Mouse (Mus musculus) C2C12 (cell line): ENCODE measurements at regions not wholly inside any gene's neighbourhood (a gene's known extent, or its start where the extent isn't known, plus 50 kb on each side); places are given as distances from the start of the nearest gene placed in this dataset.
A peak's percentile ranks its signal among the peaks of the same experiment; 100 is the strongest.

Experiments used
- H3K27me3 ChIP-seq: one replicate; pipeline ENCODE4 v1.6.1; 2011; ENCODE audit not compliant: control insufficient read depth, insufficient read depth, insufficient read length
- H3K36me3 ChIP-seq: one replicate; pipeline ENCODE4 v1.6.1; 2011; ENCODE audit not compliant: control insufficient read depth, insufficient read depth
- H3K4me3 ChIP-seq: one replicate; pipeline ENCODE4 v1.5.1; 2011; ENCODE audit warnings: mild to moderate bottlenecking, control low read depth; ENCODE audit not compliant: poor library complexity, insufficient read depth, severe bottlenecking
- H3K79me2 ChIP-seq: one replicate; pipeline ENCODE4 v1.6.1; 2011; ENCODE audit not compliant: control insufficient read depth, insufficient read depth
- H3K79me3 ChIP-seq: one replicate; pipeline ENCODE4 v1.6.1; 2011; ENCODE audit warnings: low read depth, control low read depth
- H3ac ChIP-seq: one replicate; pipeline ENCODE3; 2011; ENCODE audit warnings: low read depth; ENCODE audit not compliant: control insufficient read depth, insufficient read length
- CEBPB ChIP-seq: IDR thresholded peaks from one replicate; pipeline ENCODE4 v1.6.1; 2011; ENCODE audit warnings: low read depth, mild to moderate bottlenecking, control low read depth, moderate library complexity
- CTCF ChIP-seq: IDR thresholded peaks from one replicate; pipeline ENCODE4 v1.5.1; 2011; ENCODE audit not compliant: control insufficient read depth, insufficient read depth, insufficient read length
- FOSL1 ChIP-seq: IDR thresholded peaks from one replicate; pipeline ENCODE4 v1.8.0; 2011; ENCODE audit warnings: mild to moderate bottlenecking, low read length; ENCODE audit not compliant: poor library complexity, insufficient read depth, severe bottlenecking
- MAX ChIP-seq: IDR thresholded peaks from one replicate; pipeline ENCODE4 v1.6.1; 2011; ENCODE audit warnings: mild to moderate bottlenecking, control low read depth
- MYOD1 ChIP-seq: IDR thresholded peaks from one replicate; pipeline ENCODE4 v1.6.1; 2011; ENCODE audit warnings: low read depth; ENCODE audit not compliant: control insufficient read depth, insufficient read length
- MYOG ChIP-seq: IDR thresholded peaks from one replicate; pipeline ENCODE4 v1.6.1; 2011; ENCODE audit not compliant: control insufficient read depth, insufficient read length; ENCODE audit errors: extremely low read depth
- USF1 ChIP-seq: IDR thresholded peaks from one replicate; pipeline ENCODE4 v1.6.1; 2011; ENCODE audit warnings: low read depth, mild to moderate bottlenecking, control low read depth, moderate library complexity

GRCm38 (mm10) chr9:32032521-32033185 lies 83.3 kb upstream of the Arhgap32 start:
- Histone ChIP-seq H3ac (peak overlapping the region; percentile 60), H3K4me3 (peak overlapping the region; percentile 36), H3K27me3 (no peaks in the 10 kb centered on the region), H3K36me3 (no peaks in the 10 kb centered on the region), H3K79me2 (peaks cover 11% of the 10 kb centered on the region), H3K79me3 (peaks cover 9% of the 10 kb centered on the region)
- TF ChIP-seq USF1 (no peak), MYOG (no peak), MYOD1 (no peak), CEBPB (no peak), MAX (no peak), FOSL1 (no peak), CTCF (no peak)

GRCm38 (mm10) chr9:32033937-32034336 lies 82.0 kb upstream of the Arhgap32 start:
- H3K36me3 ChIP-seq, result no peaks in the 10 kb centered on the region
- H3ac ChIP-seq, result no peak overlapping the region
- H3K27me3 ChIP-seq, result no peaks in the 10 kb centered on the region
- TF ChIP-seq CEBPB (no peak), USF1 (no peak), MYOD1 (no peak), MYOG (no peak), FOSL1 (no peak), CTCF (no peak), MAX (no peak)
- peaks cover 12% of the 10 kb centered on the region for H3K79me2 ChIP-seq
- H3K79me3 ChIP-seq, result peaks cover 12% of the 10 kb centered on the region
- H3K4me3 ChIP-seq, result no peak overlapping the region

GRCm38 (mm10) chr9:32039999-32040398 lies 75.9 kb upstream of the Arhgap32 start:
- TF ChIP-seq CEBPB (no peak), FOSL1 (no peak), MYOG (no peak), MYOD1 (no peak), CTCF (no peak)
- Histone ChIP-seq H3K79me2 (peaks cover 11% of the 10 kb centered on the region), H3K27me3 (no peaks in the 10 kb centered on the region), H3K36me3 (no peaks in the 10 kb centered on the region), H3K79me3 (peaks cover 17% of the 10 kb centered on the region), H3ac (no peak overlapping the region), H3K4me3 (no peak overlapping the region)

- Histone ChIP-seq H3K79me3 (peaks cover 14% of the 10 kb centered on the region), H3K79me2 (peaks cover 6% of the 10 kb centered on the region), H3K36me3 (no peaks in the 10 kb centered on the region), H3ac (no peak overlapping the region), H3K4me3 (no peak overlapping the region), H3K27me3 (no peaks in the 10 kb centered on the region)
- no peak for TF ChIP-seq FOSL1
- no peak for TF ChIP-seq MYOG
- no peak for TF ChIP-seq MAX
- no peak for TF ChIP-seq CEBPB
- no peak for TF ChIP-seq CTCF
- no peak for TF ChIP-seq USF1
- TF ChIP-seq MYOD1, result no peak
Observed at GRCm38 (mm10) chr9:32043344-32043743, 72.6 kb upstream of the Arhgap32 start.

GRCm38 (mm10) chr9:32046791-32047190 lies 69.1 kb upstream of the Arhgap32 start:
- peaks cover 13% of the 10 kb centered on the region for H3K79me3 ChIP-seq
- TF ChIP-seq CEBPB (no peak), MAX (no peak), MYOD1 (no peak)
- H3K4me3 ChIP-seq, result no peak overlapping the region
- H3K36me3 ChIP-seq, result no peaks in the 10 kb centered on the region
- no peaks in the 10 kb centered on the region for H3K27me3 ChIP-seq
- H3ac ChIP-seq, result no peak overlapping the region
- H3K79me2 ChIP-seq, result no peaks in the 10 kb centered on the region

- Histone ChIP-seq H3ac (no peak overlapping the region), H3K27me3 (no peaks in the 10 kb centered on the region), H3K4me3 (no peak overlapping the region), H3K79me2 (no peaks in the 10 kb centered on the region), H3K36me3 (no peaks in the 10 kb centered on the region), H3K79me3 (peaks cover 6% of the 10 kb centered on the region)
- TF ChIP-seq MYOD1, result no peak
- TF ChIP-seq CEBPB, result no peak
Observed at GRCm38 (mm10) chr9:32048941-32049340, 67.0 kb upstream of the Arhgap32 start.
